Mouse (Mus musculus) midbrain, postnatal 0 days (tissue): ENCODE results near the gene Hs6st1. TPM values are rescaled to one million over a fixed set of nuclear protein-coding genes. Genes with fewer than 3 reads are reported as not detected.
A peak's percentile ranks its signal among the peaks of the same experiment; 100 is the strongest.

Experiments
- ATAC-seq: fragments of 200-750 bp; cut with Nextera tagmentation; 2 replicates; pipeline ENCODE4 v1.8.0; 2017; ENCODE audit warnings: moderate number of reproducible peaks, mild to moderate bottlenecking, moderate TSS enrichment, moderate library complexity; ENCODE audit not compliant: low FRiP score
- DNase-seq: peaks from one replicate; pipeline ENCODE4 v3.0.0-alpha.2; 2015; ENCODE audit warnings: low spot score
- H3K27ac ChIP-seq: fragments of 300-500 bp; sonication (generic); 2 replicates; pipeline ENCODE4 v1.5.1; 2014; ENCODE audit warnings: low read depth, mild to moderate bottlenecking, low read length, mixed read lengths
- H3K27me3 ChIP-seq: fragments of 300-500 bp; sonication (generic); 2 replicates; pipeline ENCODE4 v1.6.1; 2014; ENCODE audit warnings: low read length, control low read depth, mixed read lengths; ENCODE audit not compliant: insufficient read depth
- H3K36me3 ChIP-seq: fragments of 300-500 bp; sonication (generic); 2 replicates; pipeline ENCODE4 v1.6.1; 2014; ENCODE audit warnings: low read length, control low read depth, mixed read lengths; ENCODE audit not compliant: insufficient read depth
- H3K4me1 ChIP-seq: fragments of 300-500 bp; sonication (generic); 2 replicates; pipeline ENCODE4 v1.6.1; 2014; ENCODE audit warnings: mild to moderate bottlenecking, control low read depth, antibody characterized with exemption, low read length, mixed read lengths; ENCODE audit not compliant: insufficient read depth
- H3K4me2 ChIP-seq: fragments of 300-500 bp; sonication (generic); 2 replicates; pipeline ENCODE4 v1.6.1; 2014; ENCODE audit warnings: low read depth, mild to moderate bottlenecking, low read length, mixed read lengths; ENCODE audit not compliant: poor library complexity, severe bottlenecking
- H3K4me3 ChIP-seq: fragments of 300-500 bp; sonication (generic); 2 replicates; pipeline ENCODE4 v1.5.1; 2014; ENCODE audit warnings: low read depth, mild to moderate bottlenecking, low read length, moderate library complexity
- H3K9ac ChIP-seq: fragments of 300-500 bp; sonication (generic); replicated peaks from 2 replicates; pipeline ENCODE4 v1.6.1; 2014; ENCODE audit warnings: mild to moderate bottlenecking, low read length, moderate library complexity, mixed read lengths; ENCODE audit not compliant: poor library complexity, severe bottlenecking
- H3K9me3 ChIP-seq: fragments of 300-500 bp; sonication (generic); 2 replicates; pipeline ENCODE4 v1.6.1; 2016; ENCODE audit warnings: low read length, control low read depth
- CTCF ChIP-seq: IDR thresholded peaks from 2 replicates; pipeline ENCODE4 v1.5.1; 2016; ENCODE audit warnings: antibody characterized with exemption, mild to moderate bottlenecking
- whole genome bisulfite sequencing: fragments of 180-500 bp; shearing (Covaris S2); extraction: QIAGEN DNeasy Blood & Tissue Kit; methylation state at CpG from one replicate; pipeline ENCODE4 v1.1.7; 2014; 5-methylcytosine and 5-hydroxymethylcytosine counted together
- polyA plus RNA-seq: library from polyadenylated mRNA; unstranded; fragments of >200 nt; fragmentation: Nextera tagmentation; extraction: Ambion mirVana; gene quantifications from 2 replicates; pipeline ENCODE4 v1.2.1, GENCODE M21; 2015
- total RNA-seq: library from RNA; depleted of rRNA; stranded (reverse); fragments of >200 nt; gene quantifications from 2 replicates; pipeline ENCODE4 v1.2.3, GENCODE M21; 2014

Hs6st1 gene
- total and polyA plus RNA-seq, 2 experiments from 2014 or later: 17.4 to 104 TPM

DNA sequence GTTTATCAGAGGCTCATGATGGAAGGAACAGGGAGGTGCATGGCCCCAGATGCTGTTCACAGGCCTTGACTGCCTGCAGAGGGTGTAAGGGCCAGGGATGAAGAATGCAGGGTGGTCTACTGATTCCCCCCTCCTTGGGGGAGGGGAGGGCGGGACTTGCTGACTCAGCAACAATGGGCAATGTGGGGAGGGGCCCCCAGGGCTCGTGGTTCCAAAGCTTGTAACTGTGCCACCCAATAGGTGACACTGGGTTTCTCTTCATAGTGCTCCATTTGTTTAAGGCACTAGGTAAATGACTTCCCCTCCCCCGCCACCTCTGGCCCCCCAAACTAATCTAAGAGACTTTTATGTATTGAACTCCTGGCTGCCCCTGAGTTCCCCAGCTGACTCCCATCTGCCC lies 2.5 kb downstream of the Hs6st1 start:
- WGBS: 20% methylated on average over 3 of the region's 3 CpGs
- peaks cover 4% of the 10 kb centered on the region; the same call in 1 of the 2 replicates for H3K36me3 ChIP-seq
- H3K27ac ChIP-seq: no peak overlapping the region
- H3K4me1 ChIP-seq: peaks cover 19% of the 10 kb centered on the region
- peak overlapping the region; percentile 79; the same call in 1 of the 2 replicates for H3K9ac ChIP-seq
- ATAC-seq (no peak), DNase-seq (no peak)
- no peaks in the 10 kb centered on the region for H3K27me3 ChIP-seq
- H3K4me3 ChIP-seq: peak overlapping the region; percentile 86
- no peaks in the 10 kb centered on the region for H3K9me3 ChIP-seq
- 0 out of 2 replicates have a peak, but pooled peaks have one; percentile 5 for TF ChIP-seq CTCF
- H3K4me2 ChIP-seq: peak overlapping the region; percentile 95

DNA sequence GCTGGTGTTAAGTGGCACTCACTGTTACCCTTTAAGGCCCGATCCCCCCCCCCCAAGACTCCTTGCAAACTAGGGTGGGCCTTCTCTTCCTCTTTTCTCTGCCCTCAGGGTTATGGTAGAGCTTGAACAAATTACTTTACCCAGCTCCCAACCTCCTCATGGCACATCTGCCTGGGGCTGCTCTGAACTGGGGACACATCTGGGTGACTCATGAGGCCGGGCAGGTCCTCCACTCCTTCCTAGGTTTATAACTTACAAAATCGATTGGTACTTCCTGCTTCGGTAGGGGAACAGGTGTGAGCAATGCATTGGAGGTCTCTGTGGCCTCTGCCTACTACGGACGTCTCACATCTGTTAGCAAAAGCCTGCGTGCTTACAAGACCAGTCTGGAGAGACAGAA lies 3.0 kb downstream of the Hs6st1 start:
- Histone ChIP-seq H3K27ac (no peak overlapping the region), H3K9me3 (no peaks in the 10 kb centered on the region), H3K27me3 (no peaks in the 10 kb centered on the region), H3K36me3 (peaks cover 5% of the 10 kb centered on the region; the same call in 1 of the 2 replicates), H3K4me3 (peak overlapping the region; percentile 86), H3K9ac (peak overlapping the region; percentile 79; the same call in 1 of the 2 replicates), H3K4me2 (peak overlapping the region; percentile 95), H3K4me1 (peaks cover 22% of the 10 kb centered on the region)
- DNase-seq (no peak), ATAC-seq (no peak)
- 56% methylated on average over 7 of the region's 7 CpGs for WGBS
- TF ChIP-seq CTCF: no peak

DNA sequence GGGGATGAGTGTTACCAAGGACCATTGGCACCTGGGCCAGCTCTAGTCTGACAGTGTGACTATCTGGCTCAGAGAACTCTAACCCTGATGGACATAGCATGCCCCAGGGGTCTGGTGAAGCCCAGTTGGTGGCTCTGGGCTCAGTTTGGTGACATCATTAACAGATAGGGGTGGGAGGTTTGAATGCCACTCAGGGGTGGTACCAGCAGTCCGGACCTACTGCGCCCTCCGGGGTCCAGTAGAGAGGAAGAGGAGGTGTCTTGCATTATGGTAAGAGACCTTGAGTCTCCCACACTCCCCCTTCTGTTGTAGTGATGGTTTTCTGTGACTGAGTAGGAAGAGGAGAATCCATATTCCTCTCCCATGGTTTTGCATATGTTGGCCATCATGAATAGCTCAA lies 3.4 kb downstream of the Hs6st1 start:
- DNase-seq (no peak), ATAC-seq (no peak)
- H3K36me3 ChIP-seq: peaks cover 7% of the 10 kb centered on the region; the same call in 1 of the 2 replicates
- peak overlapping the region; percentile 36; the same call in 1 of the 2 replicates for H3K9ac ChIP-seq
- H3K9me3 ChIP-seq: no peaks in the 10 kb centered on the region
- peak overlapping the region; percentile 95 for H3K4me2 ChIP-seq
- WGBS: 90% methylated on average over 3 of the region's 3 CpGs
- no peak overlapping the region for H3K27ac ChIP-seq
- H3K4me1 ChIP-seq: peaks cover 27% of the 10 kb centered on the region
- H3K4me3 ChIP-seq: peak overlapping the region; percentile 86
- no peak for TF ChIP-seq CTCF
- no peaks in the 10 kb centered on the region for H3K27me3 ChIP-seq

DNA sequence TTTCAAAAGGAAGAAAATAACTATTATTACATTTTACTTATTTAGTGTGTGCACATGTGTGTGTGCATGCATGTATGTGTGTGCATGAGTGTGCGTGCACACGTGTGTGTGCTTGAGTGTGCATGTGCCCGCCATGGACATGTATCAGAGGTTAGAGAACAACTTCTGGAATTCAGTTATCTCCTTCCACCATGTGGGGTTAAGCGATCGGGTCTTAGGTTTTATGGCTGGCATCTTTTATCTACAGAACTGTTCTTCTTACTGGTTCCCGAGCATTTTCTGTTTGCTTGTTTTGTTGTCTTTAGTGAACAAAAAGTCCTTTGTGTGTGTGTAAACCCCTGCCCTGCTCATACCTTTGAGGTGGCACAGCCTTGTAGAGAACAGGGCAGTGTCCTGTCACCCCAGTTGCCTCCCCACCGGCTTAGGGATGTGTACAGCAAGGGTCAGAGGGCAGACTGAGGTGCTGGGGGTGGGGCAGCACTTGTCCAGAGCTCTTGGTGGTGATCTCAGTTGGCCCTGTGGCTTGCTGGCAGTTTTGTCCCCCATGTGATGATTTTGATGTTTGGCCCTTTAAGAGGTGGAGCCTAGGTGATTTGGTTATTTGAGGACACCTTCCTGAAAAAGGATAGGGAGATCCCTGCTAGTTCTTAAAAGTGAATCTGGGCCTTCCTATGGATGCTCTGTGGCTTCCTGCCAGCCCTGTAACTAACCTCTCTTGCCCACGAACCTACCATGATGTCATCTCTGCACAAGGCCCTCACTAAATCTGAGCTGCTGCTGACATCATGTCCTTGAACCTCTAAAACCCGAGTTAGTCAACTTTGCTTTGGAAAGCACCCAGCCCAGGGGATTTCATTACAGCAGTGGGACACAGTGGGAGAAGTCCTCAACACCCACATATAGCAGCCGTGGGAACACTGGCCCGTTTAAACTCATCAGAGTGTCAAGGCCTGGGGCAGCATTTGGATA lies 4.7 kb downstream of the Hs6st1 start:
- 0 out of 2 replicates have a peak overlapping the region, but pooled peaks have one; percentile 25 for H3K9ac ChIP-seq
- peak overlapping the region; percentile 95 for H3K4me2 ChIP-seq
- no peak for ATAC-seq
- H3K9me3 ChIP-seq: no peaks in the 10 kb centered on the region
- peaks cover 7% of the 10 kb centered on the region; the same call in 1 of the 2 replicates for H3K36me3 ChIP-seq
- peak overlapping the region; percentile 86 for H3K4me3 ChIP-seq
- no peak overlapping the region for H3K27ac ChIP-seq
- H3K27me3 ChIP-seq: no peaks in the 10 kb centered on the region
- no peak for TF ChIP-seq CTCF
- H3K4me1 ChIP-seq: peaks cover 32% of the 10 kb centered on the region
- 54% methylated on average over 11 of the region's 11 CpGs for WGBS
- DNase-seq: no peak

DNA sequence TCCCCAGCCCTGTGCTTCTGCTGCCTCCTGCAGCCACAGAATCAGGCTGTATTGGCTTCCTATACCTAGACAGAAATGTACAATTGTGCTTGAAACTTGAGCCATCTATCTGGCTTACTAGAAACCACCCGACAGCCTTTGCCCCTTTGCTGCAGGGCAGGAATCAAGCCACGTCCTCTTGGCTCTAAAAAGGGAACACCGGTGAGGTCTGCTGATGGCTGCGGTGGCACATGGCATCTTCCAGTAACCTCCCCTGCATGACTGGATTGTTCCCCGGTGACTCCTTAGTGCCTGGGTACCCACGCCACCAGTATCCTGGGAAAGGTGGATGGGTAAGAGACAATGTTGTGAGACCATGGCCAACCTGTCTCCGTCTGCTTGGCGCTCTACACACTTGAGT lies 5.4 kb downstream of the Hs6st1 start:
- H3K9ac ChIP-seq: no peak overlapping the region
- no peak for TF ChIP-seq CTCF
- H3K27ac ChIP-seq: no peak overlapping the region
- peaks cover 32% of the 10 kb centered on the region for H3K4me1 ChIP-seq
- H3K4me2 ChIP-seq: peak overlapping the region; percentile 95
- WGBS: 80% methylated on average over 8 of the region's 8 CpGs
- H3K36me3 ChIP-seq: peaks cover 7% of the 10 kb centered on the region; the same call in 1 of the 2 replicates
- H3K27me3 ChIP-seq: no peaks in the 10 kb centered on the region
- no peak for DNase-seq
- H3K4me3 ChIP-seq: peak overlapping the region; percentile 86; the same call in 1 of the 2 replicates
- no peaks in the 10 kb centered on the region for H3K9me3 ChIP-seq
- no peak for ATAC-seq

DNA sequence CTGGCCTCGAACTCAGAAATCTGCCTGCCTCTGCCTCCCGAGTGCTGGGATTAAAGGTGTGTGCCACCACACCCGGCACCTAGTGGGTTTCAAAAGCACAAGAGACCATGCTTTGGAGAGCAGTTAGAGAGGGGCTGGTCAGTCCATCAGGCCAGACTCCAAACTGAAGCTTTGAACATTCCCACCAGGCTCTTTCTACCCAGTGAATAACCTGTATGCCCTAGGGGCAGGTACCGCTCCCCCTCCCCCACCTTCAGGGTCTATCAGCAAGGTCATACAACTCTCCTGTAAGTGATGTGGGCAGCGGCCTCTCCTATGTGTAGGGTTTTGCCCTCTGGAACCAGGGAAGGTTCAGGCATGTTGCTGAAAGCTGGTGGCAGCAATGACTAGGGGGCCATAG lies 6.0 kb downstream of the Hs6st1 start:
- TF ChIP-seq CTCF: no peak
- Histone ChIP-seq H3K27ac (no peak overlapping the region), H3K4me3 (no peak overlapping the region), H3K4me2 (no peak overlapping the region), H3K27me3 (no peaks in the 10 kb centered on the region), H3K9me3 (no peaks in the 10 kb centered on the region), H3K36me3 (peaks cover 7% of the 10 kb centered on the region; the same call in 1 of the 2 replicates), H3K9ac (no peak overlapping the region), H3K4me1 (peaks cover 32% of the 10 kb centered on the region)
- no peak for DNase-seq
- WGBS: 100% methylated on average over 4 of the region's 5 CpGs
- ATAC-seq: no peak
